Mouse (Mus musculus) embryonic facial prominence, embryonic 15.5 days (tissue): ENCODE measurements around the gene Edil3. TPM values are rescaled to one million over a fixed set of nuclear protein-coding genes. Genes with fewer than 3 reads are reported as not detected.
"Not testable (repeated sequence)": the region's sequence is repeated elsewhere in the genome, so short reads cannot be mapped to it uniquely, and the experiment has no call there.

Source experiments
- ATAC-seq: fragments of 200-750 bp; cut with Nextera tagmentation; 2 replicates; pipeline ENCODE4 v1.8.0; 2017; ENCODE audit warnings: low read depth, moderate TSS enrichment; ENCODE audit not compliant: insufficient number of reproducible peaks, low FRiP score, low TSS enrichment
- H3K27ac ChIP-seq: fragments of 300-500 bp; sonication (generic); replicated peaks from 2 replicates; pipeline ENCODE4 v1.5.1; 2015; ENCODE audit warnings: mild to moderate bottlenecking, inconsistent platforms
- H3K27me3 ChIP-seq: fragments of 300-500 bp; sonication (generic); 2 replicates; pipeline ENCODE4 v1.6.1; 2015; ENCODE audit warnings: inconsistent platforms
- H3K36me3 ChIP-seq: fragments of 300-500 bp; sonication (generic); 2 replicates; pipeline ENCODE4 v1.6.1; 2015; ENCODE audit warnings: mild to moderate bottlenecking, inconsistent platforms
- H3K4me1 ChIP-seq: fragments of 300-500 bp; sonication (generic); 2 replicates; pipeline ENCODE4 v1.6.1; 2015; ENCODE audit warnings: inconsistent platforms
- H3K4me2 ChIP-seq: fragments of 300-500 bp; sonication (generic); replicated peaks from 2 replicates; pipeline ENCODE4 v1.6.1; 2015; ENCODE audit warnings: mild to moderate bottlenecking, inconsistent platforms
- H3K4me3 ChIP-seq: fragments of 300-500 bp; sonication (generic); replicated peaks from 2 replicates; pipeline ENCODE4 v1.5.1; 2015; ENCODE audit warnings: mild to moderate bottlenecking, inconsistent platforms
- H3K9ac ChIP-seq: fragments of 300-500 bp; sonication (generic); 2 replicates; pipeline ENCODE4 v1.6.1; 2015; ENCODE audit warnings: inconsistent platforms
- H3K9me3 ChIP-seq: fragments of 300-500 bp; sonication (generic); replicated peaks from 2 replicates; pipeline ENCODE4 v1.6.1; 2016; ENCODE audit warnings: inconsistent platforms
- WGBS: fragments of 180-500 bp; shearing (Covaris S2); methylation state at CpG from one replicate; pipeline ENCODE4 v1.1.7; 2015; 5-methylcytosine and 5-hydroxymethylcytosine counted together
- polyA plus RNA-seq: library from polyadenylated mRNA; unstranded; fragments of >200 nt; fragmentation: Nextera tagmentation; extraction: Ambion mirVana; gene quantifications from 2 replicates; pipeline ENCODE4 v1.2.1, GENCODE M21; 2015

Edil3 gene
- polyA plus RNA-seq, 1 experiment from 2014 or later: 16.0 TPM

DNA sequence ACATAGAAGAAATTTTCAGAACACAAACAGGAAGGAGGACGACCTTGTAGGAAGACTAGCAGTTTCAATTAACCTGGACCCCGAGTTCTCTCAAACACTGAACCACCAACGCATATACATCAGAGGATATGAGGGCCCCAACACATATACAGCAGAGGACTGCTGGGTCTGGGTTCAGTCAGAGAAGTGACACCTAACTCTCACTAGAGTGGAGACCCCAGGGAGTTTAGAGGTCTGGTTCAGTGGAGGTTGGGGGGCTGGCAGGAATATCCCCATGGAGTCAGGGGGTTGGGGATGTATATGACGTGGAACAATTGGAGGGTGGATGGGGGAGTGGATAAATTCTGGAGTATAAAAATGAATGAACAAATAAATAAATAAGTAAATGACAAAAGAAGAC lies 151.1 kb downstream of the Edil3 start:
- WGBS: 79% methylated on average over 4 of the region's 4 CpGs
- no peaks in the 10 kb centered on the region for H3K27me3 ChIP-seq
- H3K4me2 ChIP-seq: no peak overlapping the region
- H3K4me1 ChIP-seq: no peaks in the 10 kb centered on the region
- H3K36me3 ChIP-seq: no peaks in the 10 kb centered on the region
- H3K27ac ChIP-seq: no peak overlapping the region
- H3K9me3 ChIP-seq: no peaks in the 10 kb centered on the region
- H3K9ac ChIP-seq: no peak overlapping the region
- ATAC-seq: no peak
- no peak overlapping the region for H3K4me3 ChIP-seq

DNA sequence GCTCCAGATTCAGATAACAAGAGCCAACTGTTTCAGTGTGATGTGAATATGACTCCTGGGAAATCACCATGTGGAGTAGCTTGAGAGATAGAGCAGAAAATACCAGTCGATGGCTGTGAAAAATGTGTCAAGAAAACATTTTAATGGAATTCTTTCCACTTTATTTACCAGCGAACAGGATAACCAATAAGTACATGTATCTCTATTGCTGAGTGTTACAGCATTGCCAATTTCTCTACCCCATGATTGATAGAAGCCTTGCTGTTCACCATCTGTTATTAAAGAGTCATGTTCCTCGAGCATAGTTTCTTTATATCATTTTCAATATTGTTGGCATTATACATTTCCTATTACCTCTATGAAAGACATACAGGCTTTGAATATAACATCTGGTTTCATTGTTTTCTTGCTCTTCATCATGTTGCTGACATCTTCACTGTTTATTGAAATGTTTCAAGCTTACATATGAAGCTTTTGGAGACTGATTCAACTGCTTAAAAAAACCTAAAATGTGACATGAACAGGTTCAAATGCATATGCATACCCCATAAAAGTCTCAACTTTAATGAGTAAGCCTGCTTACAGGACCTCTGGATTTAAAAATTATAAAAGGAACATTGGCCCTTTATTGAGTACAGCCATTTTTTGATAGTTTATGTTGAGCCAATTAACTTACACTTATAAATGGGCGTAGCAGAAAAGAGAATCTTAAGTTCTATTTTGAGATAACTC lies 186.6 kb downstream of the Edil3 start:
- Histone ChIP-seq H3K27ac (no peak overlapping the region), H3K4me3 (no peak overlapping the region), H3K36me3 (no peaks in the 10 kb centered on the region), H3K4me2 (no peak overlapping the region), H3K27me3 (no peaks in the 10 kb centered on the region), H3K9me3 (no peaks in the 10 kb centered on the region), H3K4me1 (no peaks in the 10 kb centered on the region), H3K9ac (no peak overlapping the region)
- no peak for ATAC-seq
- 74% methylated on average over 4 of the region's 4 CpGs for WGBS

- H3K9me3 ChIP-seq: no peaks in the 10 kb centered on the region
- no peaks in the 10 kb centered on the region for H3K27me3 ChIP-seq
- H3K4me2 ChIP-seq: no peak overlapping the region
- no peaks in the 10 kb centered on the region for H3K4me1 ChIP-seq
- no peak overlapping the region for H3K9ac ChIP-seq
- no peaks in the 10 kb centered on the region for H3K36me3 ChIP-seq
- H3K27ac ChIP-seq: no peak overlapping the region
- ATAC-seq: no peak
- no peak overlapping the region for H3K4me3 ChIP-seq
Measured at GRCm38 (mm10) chr13:89012500-89012899, 191.2 kb downstream of the Edil3 start.

DNA sequence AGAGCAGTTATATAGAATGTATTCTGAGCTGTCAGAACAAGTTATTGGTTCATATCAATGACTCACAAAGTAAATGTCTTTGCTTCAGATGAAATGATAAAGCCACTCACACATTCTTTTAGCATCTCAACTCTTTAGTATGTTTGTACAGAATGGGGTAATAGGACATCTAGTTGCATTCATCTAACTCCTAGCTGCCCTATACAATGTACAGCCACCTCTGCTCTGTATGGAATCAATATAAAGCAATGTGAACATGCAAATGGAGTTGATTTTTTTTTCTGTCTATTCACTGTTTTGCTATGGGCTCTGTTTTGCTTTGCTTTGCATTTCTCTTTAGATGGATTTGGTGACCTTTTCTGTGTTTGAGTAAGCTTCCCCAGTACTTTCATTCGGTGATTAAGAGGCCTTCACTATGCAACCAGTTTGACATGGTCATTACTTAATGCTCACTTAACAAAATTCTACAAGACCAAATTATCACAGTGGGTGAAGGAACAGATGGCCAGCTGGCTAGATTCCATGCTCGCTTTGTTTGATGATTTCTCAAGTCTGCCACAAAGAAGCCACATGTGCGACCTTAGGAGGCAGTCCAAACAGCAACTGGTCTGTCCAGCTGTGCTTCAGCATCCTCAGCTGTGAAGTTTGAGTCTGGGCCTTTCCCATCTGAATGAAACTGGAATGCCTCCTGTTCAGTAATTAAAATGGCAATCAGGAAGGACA lies 208.7 kb downstream of the Edil3 start:
- Histone ChIP-seq H3K27ac (no peak overlapping the region), H3K36me3 (no peaks in the 10 kb centered on the region), H3K27me3 (no peaks in the 10 kb centered on the region), H3K4me1 (no peaks in the 10 kb centered on the region), H3K4me2 (no peak overlapping the region), H3K4me3 (no peak overlapping the region), H3K9me3 (no peaks in the 10 kb centered on the region), H3K9ac (no peak overlapping the region)
- WGBS: 49% methylated on average over 3 of the region's 3 CpGs
- ATAC-seq: no peak

GRCm38 (mm10) chr13:89035711-89036110 lies 214.4 kb downstream of the Edil3 start:
- ATAC-seq: no peak; the same call in 1 of the 2 replicates
- no peaks in the 10 kb centered on the region for H3K36me3 ChIP-seq
- no peaks in the 10 kb centered on the region for H3K27me3 ChIP-seq
- no peak overlapping the region for H3K4me2 ChIP-seq
- H3K9ac ChIP-seq: no peak overlapping the region
- H3K4me3 ChIP-seq: no peak overlapping the region
- no peaks in the 10 kb centered on the region for H3K4me1 ChIP-seq
- H3K27ac ChIP-seq: no peak overlapping the region
- no peaks in the 10 kb centered on the region for H3K9me3 ChIP-seq
- 31% methylated on average over 2 of the region's 2 CpGs for WGBS

- H3K27me3 ChIP-seq: no peaks in the 10 kb centered on the region
- H3K36me3 ChIP-seq: no peaks in the 10 kb centered on the region
- no peak overlapping the region for H3K4me2 ChIP-seq
- H3K27ac ChIP-seq: no peak overlapping the region
- ATAC-seq: no peak
- WGBS: 83% methylated on average over 1 of the region's 1 CpGs
- H3K9ac ChIP-seq: no peak overlapping the region
- H3K9me3 ChIP-seq: no peaks in the 10 kb centered on the region
- H3K4me1 ChIP-seq: no peaks in the 10 kb centered on the region
- no peak overlapping the region for H3K4me3 ChIP-seq
Measured at GRCm38 (mm10) chr13:89041495-89041894, 220.2 kb downstream of the Edil3 start.

GRCm38 (mm10) chr13:89070132-89070531 lies 248.9 kb downstream of the Edil3 start:
- not testable (repeated sequence) for H3K9me3 ChIP-seq, H3K4me1 ChIP-seq, H3K4me2 ChIP-seq, H3K27ac ChIP-seq, H3K27me3 ChIP-seq, H3K9ac ChIP-seq, H3K4me3 ChIP-seq, H3K36me3 ChIP-seq, ATAC-seq

DNA sequence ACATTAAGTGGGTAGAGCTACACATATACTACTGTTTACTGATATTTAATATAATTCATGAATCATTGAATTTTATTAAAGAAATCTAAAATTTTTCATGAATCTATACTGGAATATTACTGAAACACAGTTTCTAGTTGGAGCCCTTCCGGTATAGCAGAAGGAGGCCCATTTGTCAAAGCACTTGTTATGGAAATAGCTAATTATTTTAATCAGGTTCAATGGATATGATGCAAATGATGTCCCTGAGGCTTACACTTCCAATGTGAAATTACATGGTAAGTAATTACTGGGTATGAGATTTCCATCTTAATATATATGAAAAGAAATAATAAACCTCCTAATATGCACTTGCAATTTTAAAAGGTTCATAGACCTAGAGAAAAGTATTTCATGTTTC lies 254.9 kb downstream of the Edil3 start:
- no peak overlapping the region for H3K4me2 ChIP-seq
- no peak overlapping the region for H3K4me3 ChIP-seq
- no peak overlapping the region for H3K27ac ChIP-seq
- no peaks in the 10 kb centered on the region for H3K27me3 ChIP-seq
- no peaks in the 10 kb centered on the region for H3K36me3 ChIP-seq
- no peaks in the 10 kb centered on the region for H3K9me3 ChIP-seq
- H3K4me1 ChIP-seq: no peaks in the 10 kb centered on the region
- WGBS: 95% methylated on average over 1 of the region's 1 CpGs
- no peak overlapping the region for H3K9ac ChIP-seq
- no peak for ATAC-seq

GRCm38 (mm10) chr13:89105889-89106288 lies 284.6 kb downstream of the Edil3 start:
- H3K36me3 ChIP-seq: no peaks in the 10 kb centered on the region
- H3K9ac ChIP-seq: no peak overlapping the region
- 61% methylated on average over 1 of the region's 1 CpGs for WGBS
- no peaks in the 10 kb centered on the region for H3K9me3 ChIP-seq
- no peaks in the 10 kb centered on the region for H3K4me1 ChIP-seq
- no peak overlapping the region for H3K27ac ChIP-seq
- no peak overlapping the region for H3K4me2 ChIP-seq
- H3K4me3 ChIP-seq: no peak overlapping the region
- H3K27me3 ChIP-seq: no peaks in the 10 kb centered on the region
- no peak for ATAC-seq

DNA sequence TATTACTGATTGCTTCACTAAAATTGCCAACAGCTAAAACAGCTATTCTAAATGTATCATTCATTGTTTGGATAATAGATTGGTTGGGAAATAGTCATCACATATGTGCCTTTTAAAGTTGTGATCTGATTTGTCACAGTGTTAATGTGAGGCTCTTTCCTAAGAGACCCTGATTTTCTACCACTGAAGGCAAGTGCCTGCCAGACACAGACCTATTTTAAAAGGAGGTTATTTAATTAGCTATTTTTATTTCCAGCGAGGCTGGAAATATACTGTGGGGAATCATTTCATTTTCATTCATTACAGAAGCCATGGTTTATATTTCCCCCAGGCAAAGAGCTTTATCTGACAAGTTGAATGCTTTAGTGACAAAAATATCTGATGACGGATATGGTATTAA lies 296.3 kb downstream of the Edil3 start:
- no peak overlapping the region for H3K4me3 ChIP-seq
- H3K27ac ChIP-seq: no peak overlapping the region
- no peaks in the 10 kb centered on the region for H3K4me1 ChIP-seq
- ATAC-seq: no peak
- H3K4me2 ChIP-seq: no peak overlapping the region
- H3K27me3 ChIP-seq: no peaks in the 10 kb centered on the region
- no peak overlapping the region for H3K9ac ChIP-seq
- no peaks in the 10 kb centered on the region for H3K9me3 ChIP-seq
- no peaks in the 10 kb centered on the region for H3K36me3 ChIP-seq
- WGBS: 44% methylated on average over 2 of the region's 2 CpGs

DNA sequence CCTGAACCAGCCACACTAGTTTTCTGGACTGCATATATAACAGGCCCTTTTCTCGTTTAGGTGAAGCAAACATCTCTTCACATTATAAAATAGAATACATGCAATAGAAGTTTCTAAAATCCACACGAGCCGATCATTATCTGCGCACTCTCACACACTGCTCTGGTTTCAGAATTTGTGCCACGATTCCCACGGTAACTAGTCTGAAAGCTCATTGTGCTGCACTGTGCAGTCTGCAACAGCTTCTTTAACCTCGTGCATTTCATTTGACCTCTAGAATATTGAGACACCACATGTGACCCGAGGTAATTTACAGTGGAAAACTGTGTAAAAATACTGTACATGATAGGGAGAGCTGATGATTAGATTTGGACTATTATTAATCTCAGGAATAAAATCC lies 298.5 kb downstream of the Edil3 start:
- H3K4me2 ChIP-seq: no peak overlapping the region
- no peak for ATAC-seq
- H3K4me3 ChIP-seq: no peak overlapping the region
- no peak overlapping the region for H3K9ac ChIP-seq
- H3K4me1 ChIP-seq: no peaks in the 10 kb centered on the region
- no peaks in the 10 kb centered on the region for H3K9me3 ChIP-seq
- no peak overlapping the region for H3K27ac ChIP-seq
- H3K27me3 ChIP-seq: no peaks in the 10 kb centered on the region
- H3K36me3 ChIP-seq: no peaks in the 10 kb centered on the region
- WGBS: 68% methylated on average over 8 of the region's 8 CpGs
